Mouse (Mus musculus) frontal cortex, postnatal 10 days (tissue): ENCODE results near the gene Nrxn2.

Experiments used
- DNase-seq, 2 experiments: peaks; one replicate each; pipeline ENCODE4 v3.0.0; 2022; ENCODE audit warnings: low spot score in 2 of 2, mixed read lengths in 1 of 2

Gene Nrxn2

GRCm38 (mm10) chr19:6452672-6453310 is 34.3 kb downstream of the Nrxn2 start:
- DNase-seq, result no peak

GRCm38 (mm10) chr19:6453349-6453748 is 34.8 kb downstream of the Nrxn2 start:
- peak; percentile 75 to 83 for DNase-seq

GRCm38 (mm10) chr19:6454041-6454720 is 35.6 kb downstream of the Nrxn2 start:
- no peak for DNase-seq

- DNase-seq, result no peak
Measured at GRCm38 (mm10) chr19:6459504-6459903, 41.0 kb downstream of the Nrxn2 start.

- no peak for DNase-seq
Measured at GRCm38 (mm10) chr19:6462841-6463240, 44.3 kb downstream of the Nrxn2 start.

- DNase-seq, result peak in 1 of 2 experiments; percentile 54
Measured at GRCm38 (mm10) chr19:6464306-6465071, 46.0 kb downstream of the Nrxn2 start.

- DNase-seq, result no peak
Measured at GRCm38 (mm10) chr19:6465090-6465489, 46.6 kb downstream of the Nrxn2 start.

GRCm38 (mm10) chr19:6466945-6467344 is 48.4 kb downstream of the Nrxn2 start:
- no peak for DNase-seq

GRCm38 (mm10) chr19:6467374-6467979 is 48.9 kb downstream of the Nrxn2 start:
- DNase-seq, result no peak

GRCm38 (mm10) chr19:6471630-6472029 is 53.1 kb downstream of the Nrxn2 start:
- DNase-seq, result no peak

- DNase-seq, result no peak
Measured at GRCm38 (mm10) chr19:6472821-6473220, 54.3 kb downstream of the Nrxn2 start.

GRCm38 (mm10) chr19:6474706-6475105 is 56.2 kb downstream of the Nrxn2 start:
- DNase-seq, result no peak

GRCm38 (mm10) chr19:6475129-6475528 is 56.6 kb downstream of the Nrxn2 start:
- no peak for DNase-seq

- DNase-seq, result no peak
Measured at GRCm38 (mm10) chr19:6477007-6477406, 58.5 kb downstream of the Nrxn2 start.

- no peak for DNase-seq
Measured at GRCm38 (mm10) chr19:6478566-6478965, 60.0 kb downstream of the Nrxn2 start.

- DNase-seq, result no peak
Measured at GRCm38 (mm10) chr19:6482886-6483285, 64.4 kb downstream of the Nrxn2 start.

- no peak for DNase-seq
Measured at GRCm38 (mm10) chr19:6485059-6485630, 66.6 kb downstream of the Nrxn2 start.

GRCm38 (mm10) chr19:6489030-6489429 is 70.5 kb downstream of the Nrxn2 start:
- peak; percentile 79 to 87 for DNase-seq

GRCm38 (mm10) chr19:6491538-6491937 is 73.0 kb downstream of the Nrxn2 start:
- no peak for DNase-seq

- peak; percentile 61 to 78 for DNase-seq
Measured at GRCm38 (mm10) chr19:6492124-6492523, 73.6 kb downstream of the Nrxn2 start.

- no peak for DNase-seq
Measured at GRCm38 (mm10) chr19:6493219-6493618, 74.7 kb downstream of the Nrxn2 start.

- no peak for DNase-seq
Measured at GRCm38 (mm10) chr19:6494032-6494431, 75.5 kb downstream of the Nrxn2 start.
